ENCODE assay signal across 8 mouse cellular contexts in genomic region chr1:180641518-180642227, GRCm38 (mm10). TPM values are rescaled to one million over a fixed set of nuclear protein-coding genes. Genes with fewer than 3 reads are reported as not detected.
DNase-seq lines count a peak whose midpoint lies in the region; ATAC-seq and TF ChIP-seq lines count a peak whose summit lies in the region.
"Had no signal": no experiment of that assay in that cellular context is flagged by ENCODE, and none has a peak within 500 bp of the region (broad histone marks: within the 10 kb centered on the region; RNA-seq: fewer than 3 reads in every experiment).

No protein-coding gene starts in this region.

- H3K4me2 ChIP-seq in heart, embryonic 13.5 days: peak overlapping the region; percentile 83
- peak overlapping the region; percentile 78 for H3K4me2 ChIP-seq in limb, embryonic 12.5 days
- H3K4me2 ChIP-seq in midbrain, embryonic 16.5 days (ENCODE audit: low read length): peak overlapping the region; percentile 79

- 3% methylated on average over 50 of the region's 50 CpGs for WGBS in cerebellum, adult 2 months
- WGBS in heart, embryonic 13.5 days: 2% methylated on average over 50 of the region's 50 CpGs
- WGBS in limb, embryonic 12.5 days: 2% methylated on average over 50 of the region's 50 CpGs
- WGBS in midbrain, embryonic 16.5 days: 4% methylated on average over 41 of the region's 50 CpGs

- no peak for TF ChIP-seq CTCF in cerebellum, adult 2 months (IDR thresholded peaks at IDR 0.05; ENCODE audit: borderline replicate concordance, insufficient read depth, low read depth, low read length)

- H3K27me3 ChIP-seq in cerebellum, adult 2 months (ENCODE audit: control insufficient read depth, insufficient read depth, low read length): no peaks in the 10 kb centered on the region
- no peaks in the 10 kb centered on the region for H3K27me3 ChIP-seq in heart, embryonic 13.5 days (replicated peaks)
- H3K27me3 ChIP-seq in limb, embryonic 12.5 days: no peaks in the 10 kb centered on the region
- H3K27me3 ChIP-seq in midbrain, embryonic 16.5 days (ENCODE audit: control insufficient read depth, insufficient read depth, low read depth, low read length): no peaks in the 10 kb centered on the region

- no peaks in the 10 kb centered on the region for H3K4me1 ChIP-seq in cerebellum, adult 2 months (ENCODE audit: control insufficient read depth, insufficient read depth, low read length)
- H3K4me1 ChIP-seq in heart, embryonic 13.5 days: peaks cover 27% of the 10 kb centered on the region
- H3K4me1 ChIP-seq in limb, embryonic 12.5 days (replicated peaks): peaks cover 36% of the 10 kb centered on the region
- H3K4me1 ChIP-seq in midbrain, embryonic 16.5 days (ENCODE audit: control insufficient read depth, insufficient read depth, low read length): peaks cover 20% of the 10 kb centered on the region

- H3K27ac ChIP-seq in cerebellum, adult 2 months (ENCODE audit: insufficient read depth, low read length): 0 out of 2 replicates have a peak overlapping the region, but pooled peaks have one; percentile 65
- H3K27ac ChIP-seq in heart, embryonic 13.5 days (replicated peaks): peak overlapping the region; percentile 92
- H3K27ac ChIP-seq in limb, embryonic 12.5 days: peak overlapping the region; percentile 97
- H3K27ac ChIP-seq in midbrain, embryonic 16.5 days (ENCODE audit: low read length): peak overlapping the region; percentile 82

- H3K9me3 ChIP-seq in heart, embryonic 13.5 days: no peaks in the 10 kb centered on the region
- no peaks in the 10 kb centered on the region for H3K9me3 ChIP-seq in limb, embryonic 12.5 days
- no peaks in the 10 kb centered on the region for H3K9me3 ChIP-seq in midbrain, embryonic 16.5 days (replicated peaks; ENCODE audit: control insufficient read depth, low read length, poor library complexity, severe bottlenecking)

- no peak for ATAC-seq in heart, embryonic 13.5 days (ENCODE audit: extremely low read depth, insufficient number of reproducible peaks, low FRiP score, low TSS enrichment)
- ATAC-seq in limb, embryonic 12.5 days (ENCODE audit: insufficient number of reproducible peaks, insufficient read depth, low FRiP score, low TSS enrichment, low read depth): peak; percentile 41; the same call in 1 of the 2 replicates
- ATAC-seq in midbrain, embryonic 16.5 days: peak; percentile 77

- peaks cover 7% of the 10 kb centered on the region; the same call in 1 of the 2 replicates for H3K36me3 ChIP-seq in heart, embryonic 13.5 days
- H3K36me3 ChIP-seq in limb, embryonic 12.5 days: peaks cover 6% of the 10 kb centered on the region; the same call in 1 of the 2 replicates
- H3K36me3 ChIP-seq in midbrain, embryonic 16.5 days (ENCODE audit: control insufficient read depth, insufficient read depth, low read length): no peaks in the 10 kb centered on the region

- no peak for TF ChIP-seq POLR2A in cerebellum, adult 2 months (IDR thresholded peaks at IDR 0.05; ENCODE audit: borderline replicate concordance, insufficient read depth, low read length)

- H3K9ac ChIP-seq in heart, embryonic 13.5 days: peak overlapping the region; percentile 97
- H3K9ac ChIP-seq in limb, embryonic 12.5 days (replicated peaks): peak overlapping the region; percentile 98
- peak overlapping the region; percentile 82 for H3K9ac ChIP-seq in midbrain, embryonic 16.5 days (ENCODE audit: low read depth, low read length)

- peak; percentile 15 to 28 for DNase-seq in spleen, postnatal 14 days (ENCODE audit: low spot score in 2 of 2)
- no peak for DNase-seq in spleen, adult 12 weeks (ENCODE audit: low spot score)
- no peak for DNase-seq in cerebellum, adult 2 months
- DNase-seq in layer of hippocampus, postnatal 36 days: no peak

- peak overlapping the region; percentile 95 for H3K4me3 ChIP-seq in cerebellum, adult 2 months (replicated peaks; ENCODE audit: insufficient read depth, low read depth, low read length)
- peak overlapping the region; percentile 81 for H3K4me3 ChIP-seq in heart, embryonic 13.5 days
- peak overlapping the region; percentile 95 for H3K4me3 ChIP-seq in limb, embryonic 12.5 days (replicated peaks)
- peak overlapping the region; percentile 78 for H3K4me3 ChIP-seq in midbrain, embryonic 16.5 days (ENCODE audit: low read depth, low read length)

RNA-seq across cellular contexts. Expression of gene Lin9, which starts 0.7 kb away (rescaled TPM):
- polyA plus RNA-seq in cerebellum, adult 2 months (2012; rRNA removed): 5.2 and 5.6 TPM in 2 replicates
- polyA plus RNA-seq in heart, embryonic 13.5 days (2015; fragmentation: Nextera tagmentation; extraction: Ambion mirVana): 12.1 and 14.4 TPM in 2 replicates
- polyA plus RNA-seq in limb, embryonic 12.5 days (2016; fragmentation: Nextera tagmentation; extraction: Ambion mirVana): 29.2 and 29.8 TPM in 2 replicates
- polyA plus RNA-seq in midbrain, embryonic 16.5 days (2015; fragmentation: Nextera tagmentation; extraction: Ambion mirVana): 9.5 and 11.8 TPM in 2 replicates
- 1 to 10 TPM; 4.8 to 4.9 TPM for total RNA-seq in layer of hippocampus, postnatal 36 days (2021)

RNA-seq across cellular contexts. Expression of gene Mixl1, which starts 55.2 kb away (rescaled TPM):
- not detected in 2 replicates for polyA plus RNA-seq in cerebellum, adult 2 months (2012; rRNA removed)
- polyA plus RNA-seq in heart, embryonic 13.5 days (2015; fragmentation: Nextera tagmentation; extraction: Ambion mirVana): 0.16 and 0.24 TPM in 2 replicates
- 0.18 and 0.20 TPM in 2 replicates for polyA plus RNA-seq in limb, embryonic 12.5 days (2016; fragmentation: Nextera tagmentation; extraction: Ambion mirVana)
- 0.15 and 0.32 TPM in 2 replicates for polyA plus RNA-seq in midbrain, embryonic 16.5 days (2015; fragmentation: Nextera tagmentation; extraction: Ambion mirVana)
- total RNA-seq in layer of hippocampus, postnatal 36 days (2021): not detected
- polyA plus RNA-seq: gonadal fat pad, adult 2 months had no signal

Comparison
In these comparisons a context has a peak if more than half of its experiments do, and no peak if none do; other contexts are left out.
1. DNase-seq: peak in spleen, postnatal 14 days (2 of 2); none in spleen, adult 12 weeks (single experiment), cerebellum, adult 2 months (0 of 2) and layer of hippocampus, postnatal 36 days (0 of 2).
2. Peak in every context shown above with its lines, with median percentiles within 50 percentile points of each other: H3K27ac ChIP-seq, H3K4me3 ChIP-seq, H3K4me2 ChIP-seq and H3K9ac ChIP-seq.